10 mouse cellular contexts compared by ENCODE assay signal in the genomic region with DNA sequence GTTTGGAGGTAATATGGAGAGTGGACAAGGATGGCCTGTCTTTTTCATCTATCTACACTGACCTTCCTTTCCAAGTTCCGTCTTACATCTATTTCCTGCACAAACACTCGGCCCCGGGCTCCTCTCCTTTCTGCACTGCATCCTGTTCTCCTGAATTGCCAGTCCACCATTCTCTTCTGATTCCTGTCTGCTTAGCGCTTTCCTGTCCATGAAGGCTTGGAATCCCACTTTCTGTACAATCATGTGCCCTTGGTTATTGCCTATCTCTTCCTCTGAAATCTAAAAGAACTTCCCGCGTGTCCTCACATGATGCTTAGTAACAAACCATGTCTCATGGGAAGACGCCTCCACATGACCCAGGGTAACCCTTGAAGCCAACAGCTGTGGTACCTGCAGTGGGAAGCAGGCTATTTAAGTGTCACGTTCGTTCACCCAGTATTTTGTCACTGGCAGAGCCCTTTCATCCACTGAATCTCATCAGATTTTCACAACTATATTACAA.
DNase-seq lines count a peak whose midpoint lies in the region; ATAC-seq and TF ChIP-seq lines count a peak whose summit lies in the region.
"Had no signal": no experiment of that assay in that cellular context is flagged by ENCODE, and none has a peak within 500 bp of the region (broad histone marks: within the 10 kb centered on the region; RNA-seq: fewer than 3 reads in every experiment).

No protein-coding gene starts in this region.

- H3K27me3 ChIP-seq in kidney, embryonic 16.5 days (ENCODE audit: insufficient read depth, low read length): no peaks in the 10 kb centered on the region
- no peaks in the 10 kb centered on the region for H3K27me3 ChIP-seq in intestine, postnatal 0 days (replicated peaks; ENCODE audit: control insufficient read depth, insufficient read depth, low read length)
- H3K27me3 ChIP-seq in midbrain, embryonic 16.5 days (ENCODE audit: control insufficient read depth, insufficient read depth, low read depth, low read length): no peaks in the 10 kb centered on the region
- H3K27me3 ChIP-seq: forebrain, embryonic 12.5 days had no signal

- peaks cover 29% of the 10 kb centered on the region for H3K4me1 ChIP-seq in kidney, embryonic 16.5 days (ENCODE audit: insufficient read depth, low read length)
- H3K4me1 ChIP-seq in intestine, postnatal 0 days (replicated peaks; ENCODE audit: control insufficient read depth, insufficient read depth, low read length): peaks cover 8% of the 10 kb centered on the region; the same call in 1 of the 2 replicates
- H3K4me1 ChIP-seq in midbrain, embryonic 16.5 days (ENCODE audit: control insufficient read depth, insufficient read depth, low read length): no peaks in the 10 kb centered on the region

- no peaks in the 10 kb centered on the region for H3K36me3 ChIP-seq in kidney, embryonic 16.5 days (ENCODE audit: insufficient read depth, low read length)
- H3K36me3 ChIP-seq in intestine, postnatal 0 days (ENCODE audit: control insufficient read depth, insufficient read depth): no peaks in the 10 kb centered on the region
- H3K36me3 ChIP-seq in midbrain, embryonic 16.5 days (ENCODE audit: control insufficient read depth, insufficient read depth, low read length): no peaks in the 10 kb centered on the region
- H3K36me3 ChIP-seq: forebrain, embryonic 12.5 days; G1E had no signal

- WGBS in kidney, embryonic 16.5 days: 38% methylated on average over 9 of the region's 9 CpGs
- WGBS in intestine, postnatal 0 days: 44% methylated on average over 9 of the region's 9 CpGs
- 87% methylated on average over 9 of the region's 9 CpGs for WGBS in midbrain, embryonic 16.5 days

- H3K27ac ChIP-seq in kidney, embryonic 16.5 days (ENCODE audit: low read length): peak overlapping the region; percentile 87
- no peak overlapping the region for H3K27ac ChIP-seq in intestine, postnatal 0 days (ENCODE audit: low read depth, low read length)
- H3K27ac ChIP-seq in midbrain, embryonic 16.5 days (ENCODE audit: low read length): no peak overlapping the region
- H3K27ac ChIP-seq: forebrain, embryonic 12.5 days had no signal

- no peak overlapping the region; the same call in 1 of the 2 replicates for H3K4me2 ChIP-seq in kidney, embryonic 16.5 days (replicated peaks; ENCODE audit: low read depth, low read length)
- H3K4me2 ChIP-seq in intestine, postnatal 0 days (replicated peaks; ENCODE audit: low read depth): peak overlapping the region; percentile 43
- H3K4me2 ChIP-seq in midbrain, embryonic 16.5 days (ENCODE audit: low read length): no peak overlapping the region
- H3K4me2 ChIP-seq: forebrain, embryonic 12.5 days had no signal

- no peaks in the 10 kb centered on the region for H3K9me3 ChIP-seq in kidney, embryonic 16.5 days (ENCODE audit: low read length)
- no peaks in the 10 kb centered on the region for H3K9me3 ChIP-seq in intestine, postnatal 0 days (ENCODE audit: control insufficient read depth)
- no peaks in the 10 kb centered on the region for H3K9me3 ChIP-seq in midbrain, embryonic 16.5 days (replicated peaks; ENCODE audit: control insufficient read depth, low read length, poor library complexity, severe bottlenecking)
- H3K9me3 ChIP-seq: forebrain, embryonic 12.5 days had no signal

- 0 out of 2 replicates have a peak, but pooled peaks have one; percentile 16 for ATAC-seq in cerebellum, adult (ENCODE audit: insufficient number of reproducible peaks, low FRiP score, low TSS enrichment)
- ATAC-seq in kidney, embryonic 16.5 days (ENCODE audit: low FRiP score, low TSS enrichment): peak; percentile 39; the same call in 1 of the 2 replicates
- 0 out of 2 replicates have a peak, but pooled peaks have one; percentile 5 for ATAC-seq in intestine, postnatal 0 days
- ATAC-seq in megakaryocyte, adult 5-6 weeks (ENCODE audit: poor library complexity, severe bottlenecking): peak; percentile 10; the same call in 1 of the 2 replicates
- ATAC-seq in midbrain, embryonic 16.5 days: no peak

- no peak for TF ChIP-seq CTCF in intestine, postnatal 0 days (IDR thresholded peaks at IDR 0.05; ENCODE audit: low read depth)

- no peak overlapping the region for H3K9ac ChIP-seq in kidney, embryonic 16.5 days (replicated peaks; ENCODE audit: low read length)
- H3K9ac ChIP-seq in intestine, postnatal 0 days (ENCODE audit: low read depth, low read length): no peak overlapping the region
- no peak overlapping the region for H3K9ac ChIP-seq in midbrain, embryonic 16.5 days (ENCODE audit: low read depth, low read length)
- H3K9ac ChIP-seq: forebrain, embryonic 12.5 days had no signal

- no peak overlapping the region for H3K4me3 ChIP-seq in kidney, embryonic 16.5 days (ENCODE audit: low read length)
- no peak overlapping the region for H3K4me3 ChIP-seq in intestine, postnatal 0 days (ENCODE audit: low read depth, low read length)
- no peak overlapping the region for H3K4me3 ChIP-seq in midbrain, embryonic 16.5 days (ENCODE audit: low read depth, low read length)
- H3K4me3 ChIP-seq: forebrain, embryonic 12.5 days had no signal

- DNase-seq in cerebellum, adult 9-11 months: no peak
- DNase-seq in kidney, postnatal 4 days: no peak
- no peak for DNase-seq in frontal cortex, postnatal 36 days (ENCODE audit: low spot score in 2 of 2)
